Mouse (Mus musculus): ENCODE results near the gene Zfp3. TPM values are rescaled to one million over a fixed set of nuclear protein-coding genes. Genes with fewer than 3 reads are reported as not detected.

Gene Zfp3
- total RNA-seq (2015; ENCODE audit: low replicate concordance) (5.0 TPM in 1 of 2 replicates, not detected in the other), total RNA-seq (2017; ENCODE audit: low replicate concordance) (not detected in 2 replicates)

DNA sequence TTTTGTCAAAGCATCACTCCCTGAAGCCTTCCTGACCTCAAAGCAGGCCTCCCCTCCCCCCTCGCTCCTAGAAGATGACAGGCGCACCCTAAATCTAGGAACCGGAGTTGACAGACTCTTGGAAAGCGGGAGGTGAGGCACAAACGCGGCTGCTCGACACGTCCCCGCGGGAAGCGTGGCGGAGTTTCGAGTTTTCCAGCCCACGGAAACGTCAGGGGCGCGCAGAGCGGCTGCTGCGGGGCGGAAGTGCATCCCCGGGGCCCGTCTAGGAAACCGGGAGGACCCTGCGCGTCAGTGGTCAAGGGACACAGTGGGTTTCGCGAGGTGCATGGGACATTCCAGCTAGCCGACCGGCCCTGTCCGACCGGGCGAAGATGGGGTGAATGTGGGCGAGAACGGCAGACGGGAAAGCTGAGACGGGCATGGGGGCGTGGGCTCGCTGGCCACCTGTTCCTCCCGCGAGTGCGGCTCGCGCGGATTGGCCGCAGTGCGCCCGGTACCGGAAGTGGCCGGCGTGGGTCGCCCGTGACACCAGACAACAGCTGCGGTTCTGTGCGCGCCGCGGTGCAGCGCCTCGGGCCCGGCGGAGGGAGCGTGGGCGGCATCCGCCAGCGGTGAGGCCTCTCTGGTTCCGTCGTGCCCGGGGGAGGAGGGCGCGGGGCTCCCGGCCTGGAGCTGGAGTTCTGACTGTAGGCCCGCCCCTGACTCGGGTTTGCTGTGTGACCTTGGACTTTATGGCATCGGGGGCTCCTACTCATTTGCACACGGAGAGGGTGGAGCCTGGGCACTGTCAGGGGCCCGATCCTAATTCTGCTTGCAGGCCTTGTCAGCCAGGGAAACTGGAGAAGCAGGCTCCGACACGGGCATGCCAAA, at the start of gene Zfp3:
TSS of gene Zfp3 (plus strand) at position 274 of the 873 bp plus-strand sequence.
- peak; percentile 81 for ATAC-seq (replicated peaks; ENCODE audit: low FRiP score, poor library complexity, severe bottlenecking)

- no peak for ATAC-seq (replicated peaks; ENCODE audit: low FRiP score, poor library complexity, severe bottlenecking)
Observed at GRCm38 (mm10) chr11:70715832-70716231, 48.2 kb upstream of the Zfp3 start.

DNA sequence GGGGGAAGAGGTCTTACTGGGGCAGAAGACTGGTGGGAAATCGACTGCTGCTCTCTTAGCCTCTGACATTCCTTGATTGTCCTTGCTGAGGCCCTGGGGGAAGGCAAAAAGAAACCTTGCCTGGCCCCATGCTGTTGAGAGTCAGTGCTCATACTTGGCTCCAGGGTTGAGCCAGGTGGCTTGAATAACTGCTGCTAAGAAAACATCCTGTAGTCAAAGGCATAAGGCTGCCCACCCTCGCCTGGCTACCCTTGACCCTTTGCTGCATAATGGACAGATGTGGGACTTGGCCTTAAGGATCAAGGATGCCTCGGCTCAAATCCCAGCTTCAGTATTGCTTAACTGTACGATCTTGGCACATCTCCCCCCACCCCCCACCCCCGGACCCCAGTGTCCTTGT, 45.5 kb upstream of the Zfp3 start:
- no peak for ATAC-seq (replicated peaks; ENCODE audit: low FRiP score, poor library complexity, severe bottlenecking)

GRCm38 (mm10) chr11:70720567-70720966, 43.4 kb upstream of the Zfp3 start:
- no peak for ATAC-seq (replicated peaks; ENCODE audit: low FRiP score, poor library complexity, severe bottlenecking)

- ATAC-seq (replicated peaks; ENCODE audit: low FRiP score, poor library complexity, severe bottlenecking), result no peak
Observed at GRCm38 (mm10) chr11:70721072-70721471, 42.9 kb upstream of the Zfp3 start.

GRCm38 (mm10) chr11:70724706-70725105, 39.3 kb upstream of the Zfp3 start:
- no peak for ATAC-seq (replicated peaks; ENCODE audit: low FRiP score, poor library complexity, severe bottlenecking)

DNA sequence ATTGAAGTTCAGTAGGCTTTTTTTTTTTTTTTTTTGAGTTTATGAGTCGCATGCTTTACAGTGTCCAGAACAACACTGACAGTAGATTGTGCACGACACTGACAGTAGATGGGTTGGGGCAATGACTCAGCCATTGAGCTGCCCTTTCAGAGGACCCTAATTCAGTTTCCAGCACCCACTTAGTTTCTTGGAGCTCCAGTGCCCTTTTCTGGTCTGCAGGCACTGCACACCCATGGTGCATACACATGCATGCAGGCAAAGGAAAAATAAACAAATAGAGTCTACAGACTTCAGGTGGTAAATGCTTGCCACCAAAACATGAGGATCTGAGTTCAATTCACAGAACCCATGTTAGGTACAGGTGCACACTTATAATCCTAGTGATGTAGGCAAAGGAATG, 37.4 kb upstream of the Zfp3 start:
- no peak for ATAC-seq (replicated peaks; ENCODE audit: low FRiP score, poor library complexity, severe bottlenecking)

- no peak for ATAC-seq (replicated peaks; ENCODE audit: low FRiP score, poor library complexity, severe bottlenecking)
Observed at GRCm38 (mm10) chr11:70727385-70727784, 36.6 kb upstream of the Zfp3 start.

- no peak for ATAC-seq (replicated peaks; ENCODE audit: low FRiP score, poor library complexity, severe bottlenecking)
Observed at GRCm38 (mm10) chr11:70730427-70731038, 33.5 kb upstream of the Zfp3 start.

- ATAC-seq (replicated peaks; ENCODE audit: low FRiP score, poor library complexity, severe bottlenecking), result no peak
Observed at GRCm38 (mm10) chr11:70731178-70731577, 32.8 kb upstream of the Zfp3 start.

- no peak for ATAC-seq (replicated peaks; ENCODE audit: low FRiP score, poor library complexity, severe bottlenecking)
Observed at GRCm38 (mm10) chr11:70733256-70733655, 30.8 kb upstream of the Zfp3 start.

DNA sequence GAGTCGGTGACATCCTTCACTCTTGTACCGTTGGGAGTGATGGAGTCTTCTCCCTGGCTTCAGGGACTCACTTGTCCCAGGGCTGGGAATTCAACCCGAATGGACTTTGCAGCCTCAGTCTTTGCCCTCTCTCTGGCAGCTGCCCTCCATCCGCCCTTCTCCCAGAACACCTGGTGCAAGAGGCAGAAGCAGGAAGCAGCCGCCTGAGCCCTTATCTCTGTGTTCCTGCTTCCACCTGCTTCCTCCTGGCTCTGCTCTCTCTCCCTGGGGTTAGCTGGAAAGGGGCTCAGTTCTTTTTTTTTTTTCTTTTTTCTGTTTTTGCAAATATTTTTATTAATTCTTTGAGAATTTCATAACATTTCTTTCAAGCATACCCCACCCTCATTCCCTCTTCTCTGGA, 26.3 kb upstream of the Zfp3 start:
- no peak for ATAC-seq (replicated peaks; ENCODE audit: low FRiP score, poor library complexity, severe bottlenecking)

DNA sequence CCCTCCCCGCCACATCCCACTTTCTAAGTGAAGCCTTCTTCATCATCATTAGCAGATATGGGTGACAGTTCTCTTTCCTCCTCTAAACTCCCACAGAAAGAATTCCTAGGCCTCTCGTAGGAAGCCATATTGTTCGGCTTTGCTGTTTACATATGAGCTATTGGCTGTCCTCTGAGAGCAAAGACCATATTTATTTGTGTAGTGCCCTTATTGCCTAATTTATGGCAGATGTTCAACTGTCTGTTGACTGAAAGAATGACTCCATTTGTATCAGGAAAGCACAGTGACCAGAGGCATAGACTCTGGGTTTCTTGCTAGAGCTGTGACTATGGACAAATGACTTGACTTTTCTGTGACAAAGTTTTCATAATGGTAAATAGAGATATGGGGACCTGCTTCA, 22.4 kb upstream of the Zfp3 start:
- ATAC-seq (replicated peaks; ENCODE audit: low FRiP score, poor library complexity, severe bottlenecking), result no peak

GRCm38 (mm10) chr11:70742117-70742516, 21.9 kb upstream of the Zfp3 start:
- ATAC-seq (replicated peaks; ENCODE audit: low FRiP score, poor library complexity, severe bottlenecking), result no peak

DNA sequence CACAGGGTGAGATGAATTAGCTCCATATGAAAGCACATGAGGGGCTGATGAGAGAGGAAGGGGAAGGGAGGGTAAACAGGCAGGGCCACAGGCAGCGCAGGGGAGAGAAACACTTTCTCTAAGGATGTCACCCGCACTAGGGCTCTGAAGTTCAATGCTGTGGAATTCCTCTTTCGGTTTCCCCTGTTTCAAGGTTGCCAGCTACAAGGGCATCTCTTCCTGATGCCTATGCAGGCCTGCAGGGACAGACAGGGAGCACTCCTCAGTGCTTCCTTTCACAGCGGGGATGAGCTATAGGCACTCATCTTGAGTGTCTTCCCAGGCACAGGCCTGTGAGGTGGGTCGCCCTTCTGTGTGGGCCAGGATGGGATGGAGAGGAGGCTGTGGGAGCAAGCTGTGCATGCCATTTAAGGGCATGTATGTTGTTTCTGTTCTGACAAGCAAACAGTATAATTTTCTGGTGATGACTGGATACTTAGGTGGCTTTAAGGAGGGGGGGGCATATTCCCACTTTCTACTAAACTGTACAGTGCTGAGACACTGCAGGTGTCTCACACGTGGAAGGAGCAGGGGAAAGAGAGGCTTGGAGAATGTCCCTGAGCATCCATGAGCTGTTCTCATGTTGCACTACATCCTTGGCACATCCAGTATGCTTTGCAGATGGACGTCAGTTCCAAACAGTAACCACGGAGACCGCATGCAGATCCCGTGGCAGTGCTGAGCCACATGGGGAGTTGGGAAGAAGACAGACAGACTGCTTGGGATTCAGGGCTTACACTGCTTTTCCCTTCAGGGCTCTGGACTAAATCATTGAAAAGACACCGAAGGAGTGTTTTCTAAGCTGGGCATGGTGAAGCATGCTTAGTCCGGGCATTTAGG, 21.2 kb upstream of the Zfp3 start:
- ATAC-seq (replicated peaks; ENCODE audit: low FRiP score, poor library complexity, severe bottlenecking), result no peak

GRCm38 (mm10) chr11:70745636-70746035, 18.4 kb upstream of the Zfp3 start:
- no peak for ATAC-seq (replicated peaks; ENCODE audit: low FRiP score, poor library complexity, severe bottlenecking)

DNA sequence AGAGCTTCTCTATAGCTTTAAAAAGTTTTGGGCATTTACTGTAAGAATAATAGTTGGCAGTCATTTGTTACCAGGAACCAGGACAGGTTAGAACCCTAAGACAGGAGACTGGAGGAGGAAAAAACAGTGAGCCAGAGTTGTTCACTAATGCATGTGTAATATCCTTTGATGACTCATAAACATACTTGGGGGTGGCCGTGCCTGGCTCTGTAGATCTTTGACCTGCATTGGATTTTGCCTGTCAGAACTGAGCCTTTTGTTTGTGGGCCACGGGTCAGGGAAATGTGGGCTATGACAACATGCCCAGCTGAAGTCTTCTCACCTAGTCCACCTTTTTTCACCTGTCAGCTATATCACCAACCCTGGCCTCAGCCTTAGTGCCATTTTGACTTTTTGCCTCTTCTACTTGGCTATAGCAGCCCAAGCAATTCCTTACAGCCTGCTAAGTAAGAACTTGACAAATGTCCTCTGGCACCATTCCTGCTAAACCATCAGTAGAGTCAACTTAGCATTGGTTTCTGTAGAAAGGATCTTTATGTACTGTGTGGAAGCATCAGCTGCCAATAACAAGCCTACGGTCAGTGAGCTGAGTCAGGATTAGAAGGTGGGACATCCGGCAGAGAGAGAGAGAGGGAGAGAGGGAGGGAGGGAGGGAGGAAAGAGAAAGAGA, 16.0 kb upstream of the Zfp3 start:
- no peak for ATAC-seq (replicated peaks; ENCODE audit: low FRiP score, poor library complexity, severe bottlenecking)

DNA sequence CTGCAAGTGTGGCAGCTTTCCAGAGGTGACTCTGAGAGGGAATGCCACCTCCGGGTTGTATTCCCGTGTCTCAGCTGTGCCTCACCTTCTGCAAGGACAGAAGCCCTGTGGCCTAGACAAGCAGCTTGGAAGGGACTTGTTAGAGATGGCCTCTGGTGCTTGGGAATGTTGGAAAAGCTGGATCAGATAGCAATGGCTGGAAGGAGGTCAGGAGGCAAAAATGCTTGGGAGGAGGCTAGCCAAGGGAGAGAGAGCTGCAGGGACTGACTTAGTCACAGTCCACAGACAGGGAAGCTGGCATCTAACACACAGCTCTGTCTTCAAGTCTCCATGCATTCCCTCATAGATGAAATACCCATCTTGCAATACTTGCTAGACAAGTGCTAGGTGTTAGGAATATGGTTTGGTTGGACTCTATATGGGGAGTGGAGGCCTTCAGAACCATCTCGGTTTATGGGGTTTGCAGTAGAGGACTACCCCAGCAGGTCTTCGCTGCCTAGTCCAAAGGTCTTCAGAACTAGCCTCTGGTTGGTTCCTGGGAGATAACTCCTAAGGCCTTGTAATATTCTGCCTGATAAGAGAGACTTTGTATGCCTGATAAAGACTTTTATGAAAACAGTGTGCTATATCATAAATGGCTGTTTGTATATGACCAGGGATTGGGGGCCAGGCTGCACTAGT, 11.5 kb upstream of the Zfp3 start:
- ATAC-seq (replicated peaks; ENCODE audit: low FRiP score, poor library complexity, severe bottlenecking), result no peak

- ATAC-seq (replicated peaks; ENCODE audit: low FRiP score, poor library complexity, severe bottlenecking), result no peak
Observed at GRCm38 (mm10) chr11:70753146-70753545, 10.9 kb upstream of the Zfp3 start.

All from erythroblast, adult 5-6 weeks (primary cell).